Mouse (Mus musculus) liver, adult 2 months (tissue): ENCODE measurements around the gene Ptbp1. TPM values are rescaled to one million over a fixed set of nuclear protein-coding genes. Genes with fewer than 3 reads are reported as not detected.
"Not testable (repeated sequence)": the region's sequence is repeated elsewhere in the genome, so short reads cannot be mapped to it uniquely, and the experiment has no call there.

Experiments used
- DNase-seq: peaks from one replicate; pipeline ENCODE4 v3.0.0-alpha.2; 2011; ENCODE audit warnings: low read depth, low spot score; ENCODE audit errors: extremely low read depth
- H3K27ac ChIP-seq: fragments of 200-500 bp; replicated peaks from 2 replicates; pipeline ENCODE4 v1.5.1; 2012; ENCODE audit warnings: low read depth, mild to moderate bottlenecking, control low read depth, inconsistent platforms, low read length; ENCODE audit not compliant: insufficient read depth
- H3K27me3 ChIP-seq: fragments of 200-500 bp; 2 replicates; pipeline ENCODE4 v1.6.1; 2012; ENCODE audit warnings: mild to moderate bottlenecking, moderate library complexity, low read length, inconsistent platforms; ENCODE audit not compliant: control insufficient read depth, insufficient read depth
- H3K36me3 ChIP-seq: fragments of 200-500 bp; 2 replicates; pipeline ENCODE4 v1.6.1; 2012; ENCODE audit warnings: low read length, inconsistent platforms; ENCODE audit not compliant: control insufficient read depth, insufficient read depth
- H3K4me1 ChIP-seq: fragments of 200-500 bp; 2 replicates; pipeline ENCODE4 v1.6.1; 2011; ENCODE audit warnings: low read length; ENCODE audit not compliant: control insufficient read depth, insufficient read depth
- H3K4me3 ChIP-seq: fragments of 200-500 bp; 2 replicates; pipeline ENCODE4 v1.5.1; 2011; ENCODE audit warnings: low read depth, mild to moderate bottlenecking, control low read depth, low read length, moderate library complexity; ENCODE audit not compliant: insufficient read depth
- H3K79me2 ChIP-seq: fragments of 200-500 bp; 2 replicates; pipeline ENCODE4 v1.6.1; 2012; ENCODE audit warnings: inconsistent platforms, mild to moderate bottlenecking, low read length, moderate library complexity; ENCODE audit not compliant: control insufficient read depth, insufficient read depth
- H3K9ac ChIP-seq: fragments of 200-500 bp; 2 replicates; pipeline ENCODE4 v1.6.1; 2012; ENCODE audit warnings: low read depth, mild to moderate bottlenecking, control low read depth, inconsistent platforms, low read length
- CTCF ChIP-seq: fragments of 200-500 bp; IDR thresholded peaks from 2 replicates; pipeline ENCODE4 v1.5.1; 2011; ENCODE audit warnings: low read depth, low read length, control low read depth
- POLR2A ChIP-seq: fragments of 200-500 bp; IDR thresholded peaks from 2 replicates; pipeline ENCODE4 v1.6.1; 2011; ENCODE audit warnings: low read length, control low read depth; ENCODE audit not compliant: insufficient read depth; ENCODE audit errors: extremely low read depth
- WGBS: fragments of 180-500 bp; shearing (Covaris S2); methylation state at CpG from one replicate; pipeline ENCODE4 v1.1.7; 2018; 5-methylcytosine and 5-hydroxymethylcytosine counted together
- polyA plus RNA-seq: library from polyadenylated mRNA; depleted of rRNA; stranded (reverse); fragments of >200 nt; gene quantifications from 2 replicates; pipeline ENCODE4 v1.2.3, GENCODE M21; 2012
- total RNA-seq: library from RNA; depleted of rRNA; stranded (reverse); fragments of >200 nt; gene quantifications from 2 replicates; pipeline ENCODE4 v1.2.3, GENCODE M21; 2014

Ptbp1 gene
- total and polyA plus RNA-seq, 2 experiments: 43.9 to 103 TPM

DNA sequence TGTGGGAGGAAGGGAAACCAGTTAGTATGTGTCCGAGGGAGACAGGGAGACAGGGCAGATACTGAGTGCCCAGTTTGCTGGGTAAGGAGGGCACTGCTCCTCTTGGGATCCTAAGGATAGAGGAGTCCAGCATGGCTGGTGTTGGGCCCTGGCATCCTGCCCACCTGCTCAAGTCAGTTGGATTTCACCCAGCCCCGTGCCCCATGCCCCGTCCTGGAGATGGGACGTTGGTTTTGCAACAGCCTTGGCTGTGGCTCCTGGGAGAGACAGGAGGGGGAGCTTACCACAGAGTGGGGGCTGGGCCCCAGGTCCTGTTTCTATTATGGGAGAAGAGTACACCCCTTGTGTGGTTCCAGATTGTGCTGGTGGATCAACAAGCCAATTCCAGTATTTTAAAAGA lies 30.2 kb downstream of the Ptbp1 start:
- Histone ChIP-seq H3K4me1 (peaks cover 22% of the 10 kb centered on the region), H3K36me3 (no peaks in the 10 kb centered on the region), H3K4me3 (no peak overlapping the region), H3K27me3 (no peaks in the 10 kb centered on the region), H3K9ac (no peak overlapping the region), H3K27ac (peak overlapping the region; percentile 36), H3K79me2 (no peaks in the 10 kb centered on the region)
- TF ChIP-seq CTCF (no peak), POLR2A (no peak)
- WGBS: 21% methylated on average over 4 of the region's 4 CpGs
- peak; percentile 89 for DNase-seq

DNA sequence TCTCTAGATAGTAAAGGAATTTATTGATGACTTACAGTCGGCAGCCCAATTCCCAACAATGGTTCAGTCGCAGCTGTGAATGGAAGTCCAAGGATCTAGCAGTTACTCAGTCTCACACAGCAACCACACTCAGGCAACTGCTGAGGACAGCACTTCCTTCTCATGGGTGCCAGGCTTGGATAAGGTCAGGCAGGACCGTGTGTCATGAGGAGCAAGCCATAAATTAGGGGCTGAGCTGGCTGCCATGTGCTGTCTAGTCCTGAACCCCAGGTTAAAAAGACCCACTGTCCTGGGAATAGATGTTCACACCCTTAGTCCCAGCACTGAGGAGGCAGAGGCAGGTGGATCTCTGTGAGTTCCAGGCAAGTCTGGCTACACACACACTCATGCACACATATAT lies 30.7 kb downstream of the Ptbp1 start:
- H3K9ac ChIP-seq, H3K4me3 ChIP-seq, H3K27me3 ChIP-seq, H3K36me3 ChIP-seq, H3K79me2 ChIP-seq: not testable (repeated sequence)
- peaks cover 22% of the 10 kb centered on the region for H3K4me1 ChIP-seq
- WGBS: 16% methylated on average over 3 of the region's 3 CpGs
- peak; percentile 35 for DNase-seq
- peak overlapping the region; percentile 40 for H3K27ac ChIP-seq

DNA sequence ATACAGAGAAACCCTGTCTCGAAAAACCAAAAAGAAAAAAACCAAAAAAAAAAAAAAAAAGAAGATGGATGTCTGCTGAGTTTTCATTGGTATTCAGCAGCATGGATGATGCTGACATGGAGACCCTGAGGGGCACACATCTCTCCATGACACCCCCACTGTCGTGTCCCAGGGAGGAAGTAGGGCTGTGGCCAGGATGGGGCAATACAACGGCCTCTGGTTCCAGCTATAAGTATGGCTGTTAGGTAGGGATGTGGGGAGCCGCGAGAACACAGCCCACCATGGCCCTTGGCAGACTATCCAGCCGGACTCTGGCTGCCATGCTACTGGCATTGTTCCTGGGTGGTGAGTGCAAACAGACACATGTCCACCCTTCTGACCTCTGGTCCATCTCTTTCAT lies 31.8 kb downstream of the Ptbp1 start, which contains the start of gene Elane:
Gene Elane (plus strand): TSS at position 194 of the 400 bp plus-strand sequence.
- peaks cover 22% of the 10 kb centered on the region for H3K4me1 ChIP-seq
- no peaks in the 10 kb centered on the region for H3K79me2 ChIP-seq
- peak; percentile 85 for DNase-seq
- peak within 1 kb of the TSS; percentile 40 for H3K27ac ChIP-seq
- no peak for TF ChIP-seq POLR2A
- no peak for TF ChIP-seq CTCF
- H3K36me3 ChIP-seq: no peaks in the 10 kb centered on the region
- no peaks in the 10 kb centered on the region for H3K27me3 ChIP-seq
- 28% methylated on average over 6 of the region's 6 CpGs for WGBS
- no peak within 1 kb of the TSS for H3K4me3 ChIP-seq
- no peak within 1 kb of the TSS for H3K9ac ChIP-seq

DNA sequence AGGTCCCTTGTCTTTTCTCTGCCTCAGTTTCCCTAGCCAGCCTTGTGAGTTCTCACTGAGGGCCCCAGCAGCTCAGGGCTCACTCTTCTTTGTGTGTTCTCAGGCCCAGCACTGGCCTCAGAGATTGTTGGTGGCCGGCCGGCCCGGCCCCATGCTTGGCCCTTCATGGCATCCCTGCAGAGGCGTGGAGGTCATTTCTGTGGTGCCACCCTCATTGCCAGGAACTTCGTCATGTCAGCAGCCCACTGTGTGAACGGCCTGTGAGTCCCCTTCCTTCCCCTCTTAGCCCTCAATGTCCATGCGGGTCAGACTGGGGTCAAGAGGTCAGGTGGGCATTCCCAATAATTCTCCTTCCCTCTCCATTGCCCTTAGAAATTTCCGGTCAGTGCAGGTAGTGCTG lies 32.4 kb downstream of the Ptbp1 start:
- 42% methylated on average over 8 of the region's 8 CpGs for WGBS
- no peaks in the 10 kb centered on the region for H3K36me3 ChIP-seq
- no peak overlapping the region for H3K4me3 ChIP-seq
- DNase-seq: no peak
- peaks cover 20% of the 10 kb centered on the region for H3K4me1 ChIP-seq
- no peaks in the 10 kb centered on the region for H3K27me3 ChIP-seq
- TF ChIP-seq POLR2A: no peak
- no peak for TF ChIP-seq CTCF
- H3K79me2 ChIP-seq: no peaks in the 10 kb centered on the region
- H3K27ac ChIP-seq: peak overlapping the region; percentile 7; the same call in 1 of the 2 replicates
- H3K9ac ChIP-seq: no peak overlapping the region

DNA sequence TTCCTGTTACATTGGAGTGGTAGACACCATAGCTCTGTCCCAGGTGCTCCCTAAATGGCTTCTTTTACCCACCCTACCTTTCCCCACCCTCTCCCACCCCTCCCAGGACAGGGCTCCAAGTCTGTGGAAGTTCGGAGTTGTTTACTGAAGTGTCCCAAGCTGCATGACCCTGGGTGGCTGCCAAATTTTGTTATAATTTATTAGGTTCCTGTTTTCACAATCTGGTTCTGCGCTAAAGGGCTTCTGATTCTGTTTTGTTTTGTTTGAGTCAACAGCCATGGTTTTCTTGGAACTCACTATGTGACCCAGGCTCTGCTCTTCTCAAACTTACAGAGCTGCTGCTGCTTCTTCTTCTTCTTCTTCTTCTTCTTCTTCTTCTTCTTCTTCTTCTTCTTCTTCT lies 35.2 kb downstream of the Ptbp1 start:
- TF ChIP-seq CTCF (no peak), POLR2A (no peak)
- peaks cover 14% of the 10 kb centered on the region for H3K4me1 ChIP-seq
- peak; percentile 73 for DNase-seq
- no peak overlapping the region for H3K4me3 ChIP-seq
- no peak overlapping the region for H3K27ac ChIP-seq
- 6% methylated on average over 2 of the region's 2 CpGs for WGBS
- no peaks in the 10 kb centered on the region for H3K79me2 ChIP-seq
- H3K9ac ChIP-seq: no peak overlapping the region
- H3K27me3 ChIP-seq: no peaks in the 10 kb centered on the region
- H3K36me3 ChIP-seq: no peaks in the 10 kb centered on the region

DNA sequence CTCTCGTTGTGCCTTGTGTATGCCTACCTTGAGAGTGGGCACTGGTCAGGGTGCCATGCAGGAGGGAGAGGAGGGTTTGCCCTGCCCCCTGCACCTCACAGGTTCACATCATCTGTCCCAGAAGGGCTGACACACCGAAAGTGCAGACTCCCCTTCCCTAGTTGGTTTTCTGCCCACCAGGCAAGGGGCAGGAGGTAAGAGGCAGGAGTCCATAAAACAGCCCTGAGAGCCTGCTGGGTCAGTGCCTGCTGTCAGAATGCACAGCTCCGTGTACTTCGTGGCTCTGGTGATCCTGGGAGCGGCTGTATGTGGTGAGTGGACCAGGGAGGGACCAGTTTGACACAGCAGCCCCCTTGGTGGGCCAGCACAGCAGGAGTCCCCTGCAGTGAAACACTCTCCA lies 36.4 kb downstream of the Ptbp1 start, which contains the start of gene Cfd:
Gene Cfd (plus strand): TSS at position 184 of the 400 bp plus-strand sequence.
- no peak within 1 kb of the TSS for H3K4me3 ChIP-seq
- H3K79me2 ChIP-seq: no peaks in the 10 kb centered on the region
- 59% methylated on average over 5 of the region's 5 CpGs for WGBS
- no peaks in the 10 kb centered on the region for H3K36me3 ChIP-seq
- TF ChIP-seq CTCF: no peak
- TF ChIP-seq POLR2A: no peak
- DNase-seq: no peak
- no peaks in the 10 kb centered on the region for H3K27me3 ChIP-seq
- no peak within 1 kb of the TSS for H3K9ac ChIP-seq
- H3K4me1 ChIP-seq: peaks cover 9% of the 10 kb centered on the region
- H3K27ac ChIP-seq: no peak within 1 kb of the TSS
